Mouse (Mus musculus) embryonic fibroblast, embryonic 13.5 days (primary cell): ENCODE data around the gene Prdm16.

Experiments used
- CTCF ChIP-seq: IDR thresholded peaks from 2 replicates; pipeline ENCODE4 v1.5.1; 2011; ENCODE audit warnings: mild to moderate bottlenecking, control low read depth, low read length, moderate library complexity, borderline replicate concordance; ENCODE audit not compliant: insufficient read depth
- POLR2A ChIP-seq: IDR thresholded peaks from 2 replicates; pipeline ENCODE4 v1.6.1; 2011; ENCODE audit warnings: low read depth, mild to moderate bottlenecking, control low read depth, low read length, moderate library complexity

- TF ChIP-seq POLR2A, result no peak
- no peak for TF ChIP-seq CTCF
Observed at GRCm38 (mm10) chr4:154582607-154583236, 54.0 kb downstream of the Prdm16 start.
